Mouse (Mus musculus): ENCODE data around the gene Scube1. TPM values are rescaled to one million over a fixed set of nuclear protein-coding genes. Genes with fewer than 3 reads are reported as not detected.

Scube1 gene
- polyA plus RNA-seq, 1 experiment from 2014 or later = 0.41 TPM

DNA sequence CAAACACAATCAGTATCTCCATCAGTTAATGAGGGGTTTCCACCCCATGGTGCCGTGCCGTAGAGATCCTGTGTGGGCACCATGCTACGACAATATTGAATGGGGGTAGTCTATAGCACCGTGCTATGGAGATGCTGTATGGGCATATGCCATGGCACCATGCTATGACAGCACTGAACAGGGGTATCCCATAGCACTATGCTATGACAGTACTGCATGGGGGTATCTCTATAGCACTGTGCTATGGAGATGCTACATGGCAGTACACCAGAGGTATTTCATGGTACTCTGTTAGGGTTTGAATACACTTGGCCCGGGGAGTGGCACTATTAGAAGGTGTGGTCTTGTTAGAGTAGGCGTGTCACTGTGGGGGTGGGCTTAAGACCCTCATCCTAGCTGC, 47.7 kb downstream of the Scube1 start:
- no peaks in the 10 kb centered on the region for H3K9me3 ChIP-seq (ENCODE audit: low read length)
- H3K36me3 ChIP-seq (replicated peaks; ENCODE audit: insufficient read depth, low read length) = no peaks in the 10 kb centered on the region
- no peak overlapping the region for H3K9ac ChIP-seq (replicated peaks)
- no peak overlapping the region for H3K4me3 ChIP-seq (ENCODE audit: low read depth, low read length)
- H3K4me2 ChIP-seq (ENCODE audit: low read depth, low read length) = no peak overlapping the region
- H3K27me3 ChIP-seq (ENCODE audit: insufficient read depth, low read length) = 0 out of 2 replicates have a peak, but pooled peaks cover 3% of the 10 kb centered on the region
- H3K27ac ChIP-seq (ENCODE audit: low read depth) = no peak overlapping the region
- WGBS (ENCODE audit: insufficient replicate concordance) = 82% methylated on average over 6 of the region's 6 CpGs
- no peak for ATAC-seq
- no peak for DNase-seq
- TF ChIP-seq EP300 (IDR thresholded peaks at IDR 0.05; ENCODE audit: low read depth) = no peak
- TF ChIP-seq CTCF (IDR thresholded peaks at IDR 0.05; ENCODE audit: low read depth) = no peak
- H3K4me1 ChIP-seq (ENCODE audit: insufficient read depth) = no peaks in the 10 kb centered on the region

DNA sequence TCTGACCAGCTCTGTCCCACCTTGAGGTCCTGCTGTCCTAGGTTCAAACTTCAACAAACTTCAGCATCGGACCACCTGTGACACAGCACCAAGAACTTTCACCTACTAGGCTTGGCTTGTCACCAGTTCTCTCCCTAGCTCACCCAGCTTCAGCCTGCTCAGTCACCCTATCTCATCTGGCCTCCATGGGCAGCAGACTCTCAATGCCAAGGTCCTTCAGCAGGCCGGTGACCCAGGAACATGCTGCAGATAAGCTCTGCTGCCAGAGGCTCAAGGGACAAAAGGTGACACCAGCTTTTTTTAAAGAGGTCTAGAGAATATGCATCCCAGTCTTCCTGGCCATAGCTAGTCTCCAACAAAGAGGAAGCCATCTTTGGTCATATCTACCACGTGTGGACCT, 48.5 kb downstream of the Scube1 start:
- Histone ChIP-seq H3K4me2 (ENCODE audit: low read depth, low read length) (no peak overlapping the region), H3K4me3 (ENCODE audit: low read depth, low read length) (no peak overlapping the region), H3K27me3 (ENCODE audit: insufficient read depth, low read length) (0 out of 2 replicates have a peak, but pooled peaks cover 3% of the 10 kb centered on the region), H3K36me3 (replicated peaks; ENCODE audit: insufficient read depth, low read length) (no peaks in the 10 kb centered on the region), H3K4me1 (ENCODE audit: insufficient read depth) (no peaks in the 10 kb centered on the region), H3K9ac (replicated peaks) (no peak overlapping the region), H3K27ac (ENCODE audit: low read depth) (no peak overlapping the region), H3K9me3 (ENCODE audit: low read length) (no peaks in the 10 kb centered on the region)
- TF ChIP-seq CTCF (IDR thresholded peaks at IDR 0.05; ENCODE audit: low read depth) = no peak
- no peak for TF ChIP-seq EP300 (IDR thresholded peaks at IDR 0.05; ENCODE audit: low read depth)
- ATAC-seq (no peak), DNase-seq (no peak)
- 80% methylated on average over 3 of the region's 3 CpGs for WGBS (ENCODE audit: insufficient replicate concordance)

DNA sequence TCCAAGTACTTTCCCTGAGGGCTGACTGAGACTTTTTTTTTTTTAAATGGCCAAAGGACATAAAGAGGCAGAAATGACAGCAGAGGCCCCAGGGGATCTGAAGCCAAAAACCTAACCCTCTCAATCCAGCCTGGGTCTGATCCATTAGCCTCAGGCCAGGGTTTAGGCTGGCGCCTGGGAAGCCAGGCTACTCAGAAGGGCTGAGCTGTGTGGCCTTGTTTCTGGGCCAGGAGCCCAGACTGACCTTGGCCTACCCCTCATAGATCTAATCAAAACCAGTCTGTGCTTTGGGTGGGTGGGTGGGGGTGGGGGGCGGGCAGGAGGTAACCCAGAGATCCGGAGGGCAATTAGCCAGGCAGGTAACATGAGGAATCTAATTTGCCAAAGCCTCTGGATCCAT, 51.2 kb downstream of the Scube1 start:
- no peak for DNase-seq
- WGBS (ENCODE audit: insufficient replicate concordance) = 77% methylated on average over 3 of the region's 3 CpGs
- Histone ChIP-seq H3K4me3 (ENCODE audit: low read depth, low read length) (no peak overlapping the region), H3K9me3 (ENCODE audit: low read length) (no peaks in the 10 kb centered on the region), H3K4me1 (ENCODE audit: insufficient read depth) (no peaks in the 10 kb centered on the region), H3K27me3 (ENCODE audit: insufficient read depth, low read length) (0 out of 2 replicates have a peak, but pooled peaks cover 3% of the 10 kb centered on the region), H3K9ac (replicated peaks) (no peak overlapping the region), H3K27ac (ENCODE audit: low read depth) (no peak overlapping the region), H3K4me2 (ENCODE audit: low read depth, low read length) (no peak overlapping the region), H3K36me3 (replicated peaks; ENCODE audit: insufficient read depth, low read length) (no peaks in the 10 kb centered on the region)
- ATAC-seq = no peak
- TF ChIP-seq EP300 (IDR thresholded peaks at IDR 0.05; ENCODE audit: low read depth) (no peak), CTCF (IDR thresholded peaks at IDR 0.05; ENCODE audit: low read depth) (no peak)

DNA sequence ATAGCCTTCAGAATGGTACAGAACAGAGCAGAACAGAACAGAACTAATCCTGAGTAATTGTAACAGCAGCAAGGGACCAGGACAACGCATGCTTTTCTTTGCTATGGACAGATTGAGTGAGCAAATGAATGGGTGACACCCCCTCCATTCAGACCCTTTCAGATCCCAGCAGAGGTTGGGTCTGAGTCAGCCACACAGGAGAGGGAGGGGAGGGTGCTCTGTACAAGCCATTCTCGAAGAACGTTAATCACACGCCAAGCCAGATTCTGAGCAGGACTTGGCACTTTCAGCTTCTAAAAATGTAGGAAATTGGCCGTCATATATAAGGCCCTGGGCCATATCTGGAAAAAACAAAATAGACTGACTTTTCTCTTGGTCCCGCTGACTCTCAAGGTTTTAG, 57.3 kb downstream of the Scube1 start:
- ATAC-seq = no peak
- WGBS (ENCODE audit: insufficient replicate concordance) = 67% methylated on average over 6 of the region's 6 CpGs

DNA sequence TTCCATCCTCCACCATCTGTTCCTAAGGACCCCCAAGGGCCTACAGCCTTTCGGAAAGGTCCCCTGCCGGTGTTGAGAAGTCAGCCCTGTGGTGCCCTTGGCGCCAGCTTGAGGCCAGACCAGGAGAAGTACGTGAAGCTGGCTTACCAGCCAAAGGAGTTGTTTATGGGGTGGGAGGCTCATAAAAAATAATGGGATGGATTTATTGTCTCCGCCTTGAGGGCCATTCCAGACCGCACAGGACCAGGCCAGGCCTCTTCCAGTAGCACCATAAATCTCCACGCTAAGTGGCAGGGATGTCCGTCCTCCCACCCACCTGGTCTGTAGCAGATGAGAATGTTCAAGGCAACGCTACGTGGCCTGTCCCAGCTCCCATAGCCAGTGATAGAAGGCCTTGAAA, 58.4 kb downstream of the Scube1 start:
- no peaks in the 10 kb centered on the region for H3K36me3 ChIP-seq (replicated peaks; ENCODE audit: insufficient read depth, low read length)
- H3K9ac ChIP-seq (replicated peaks) = no peak overlapping the region
- H3K27ac ChIP-seq (ENCODE audit: low read depth) = no peak overlapping the region
- no peak overlapping the region for H3K4me3 ChIP-seq (ENCODE audit: low read depth, low read length)
- H3K4me1 ChIP-seq (ENCODE audit: insufficient read depth) = no peaks in the 10 kb centered on the region
- TF ChIP-seq EP300 (IDR thresholded peaks at IDR 0.05; ENCODE audit: low read depth) = no peak
- TF ChIP-seq CTCF (IDR thresholded peaks at IDR 0.05; ENCODE audit: low read depth) = no peak
- H3K4me2 ChIP-seq (ENCODE audit: low read depth, low read length) = no peak overlapping the region
- no peak for ATAC-seq
- no peak for DNase-seq
- H3K27me3 ChIP-seq (ENCODE audit: insufficient read depth, low read length) = no peaks in the 10 kb centered on the region
- H3K9me3 ChIP-seq (ENCODE audit: low read length) = no peaks in the 10 kb centered on the region
- 78% methylated on average over 10 of the region's 10 CpGs for WGBS (ENCODE audit: insufficient replicate concordance)

More for the DNA sequence above, 57.3 kb downstream of the Scube1 start:
- DNase-seq = no peak
- Histone ChIP-seq H3K4me2 (ENCODE audit: low read depth, low read length) (no peak overlapping the region), H3K27ac (ENCODE audit: low read depth) (no peak overlapping the region), H3K27me3 (ENCODE audit: insufficient read depth, low read length) (no peaks in the 10 kb centered on the region), H3K9ac (replicated peaks) (no peak overlapping the region), H3K4me1 (ENCODE audit: insufficient read depth) (no peaks in the 10 kb centered on the region), H3K36me3 (replicated peaks; ENCODE audit: insufficient read depth, low read length) (no peaks in the 10 kb centered on the region), H3K4me3 (ENCODE audit: low read depth, low read length) (no peak overlapping the region), H3K9me3 (ENCODE audit: low read length) (no peaks in the 10 kb centered on the region)
- TF ChIP-seq CTCF (IDR thresholded peaks at IDR 0.05; ENCODE audit: low read depth) (no peak), EP300 (IDR thresholded peaks at IDR 0.05; ENCODE audit: low read depth) (no peak)

DNA sequence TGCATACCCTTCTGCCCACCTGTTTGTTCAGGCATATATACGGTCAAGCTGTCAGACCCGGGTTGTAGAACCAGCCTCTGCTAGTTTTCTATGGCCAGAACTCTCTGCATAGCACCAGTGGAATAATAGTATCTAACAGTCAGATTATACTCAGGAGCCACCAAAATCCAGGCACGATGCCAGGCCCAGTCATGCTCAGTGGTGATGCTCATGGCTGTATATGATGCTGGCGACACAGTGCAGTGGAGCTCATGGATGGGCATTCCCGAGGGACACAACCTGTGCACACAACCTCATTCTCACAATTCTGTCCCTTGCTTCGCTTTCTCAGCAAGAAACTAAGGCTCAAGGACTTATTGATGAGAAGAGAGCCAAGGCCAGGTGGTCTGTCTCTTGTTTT, 58.8 kb downstream of the Scube1 start:
- Histone ChIP-seq H3K9ac (replicated peaks) (no peak overlapping the region), H3K4me3 (ENCODE audit: low read depth, low read length) (no peak overlapping the region), H3K9me3 (ENCODE audit: low read length) (no peaks in the 10 kb centered on the region), H3K27ac (ENCODE audit: low read depth) (no peak overlapping the region), H3K4me2 (ENCODE audit: low read depth, low read length) (no peak overlapping the region), H3K36me3 (replicated peaks; ENCODE audit: insufficient read depth, low read length) (no peaks in the 10 kb centered on the region), H3K4me1 (ENCODE audit: insufficient read depth) (no peaks in the 10 kb centered on the region), H3K27me3 (ENCODE audit: insufficient read depth, low read length) (no peaks in the 10 kb centered on the region)
- no peak for TF ChIP-seq EP300 (IDR thresholded peaks at IDR 0.05; ENCODE audit: low read depth)
- TF ChIP-seq CTCF (IDR thresholded peaks at IDR 0.05; ENCODE audit: low read depth) = no peak
- WGBS (ENCODE audit: insufficient replicate concordance) = 76% methylated on average over 6 of the region's 6 CpGs
- DNase-seq (no peak), ATAC-seq (no peak)

DNA sequence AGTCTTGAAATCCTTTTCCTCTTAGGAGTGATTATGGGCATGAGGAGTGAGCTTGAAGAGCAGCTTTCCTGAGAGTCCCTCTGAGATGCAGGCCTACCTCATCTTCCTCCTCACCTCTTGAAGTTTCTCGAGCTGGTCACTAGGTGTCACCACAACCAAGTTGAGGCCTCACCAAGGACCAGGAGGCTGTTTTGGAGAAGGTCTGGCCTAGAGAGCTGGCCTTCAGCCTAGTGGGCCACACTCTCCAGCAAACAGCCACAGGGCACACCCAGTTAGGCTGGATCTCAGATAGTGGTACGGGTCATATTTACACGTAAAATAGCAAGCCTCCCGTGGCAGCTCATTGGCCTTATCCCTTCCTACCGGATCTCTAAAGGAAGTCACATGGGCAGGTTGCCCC, 60.1 kb downstream of the Scube1 start:
- Histone ChIP-seq H3K4me2 (ENCODE audit: low read depth, low read length) (no peak overlapping the region), H3K9ac (replicated peaks) (no peak overlapping the region), H3K27me3 (ENCODE audit: insufficient read depth, low read length) (no peaks in the 10 kb centered on the region), H3K27ac (ENCODE audit: low read depth) (no peak overlapping the region), H3K4me1 (ENCODE audit: insufficient read depth) (no peaks in the 10 kb centered on the region), H3K4me3 (ENCODE audit: low read depth, low read length) (no peak overlapping the region), H3K9me3 (ENCODE audit: low read length) (no peaks in the 10 kb centered on the region), H3K36me3 (replicated peaks; ENCODE audit: insufficient read depth, low read length) (no peaks in the 10 kb centered on the region)
- TF ChIP-seq CTCF (IDR thresholded peaks at IDR 0.05; ENCODE audit: low read depth) = peak; percentile 75
- TF ChIP-seq EP300 (IDR thresholded peaks at IDR 0.05; ENCODE audit: low read depth) = no peak
- 51% methylated on average over 5 of the region's 5 CpGs for WGBS (ENCODE audit: insufficient replicate concordance)
- peak; percentile 94 for ATAC-seq
- DNase-seq = peak; percentile 60

Measured in liver, postnatal 0 days (tissue).